Mouse (Mus musculus): Measurements from ENCODE around the gene Slitrk3.

GRCm38 (mm10) chr3:73065823-73066755, 8.5 kb upstream of the Slitrk3 start:
- TF ChIP-seq CTCF (IDR thresholded peaks at IDR 0.05; ENCODE audit: low read depth, low read length) (peak; percentile 38), GATA1 (IDR thresholded peaks at IDR 0.05; ENCODE audit: borderline replicate concordance, low read length) (no peak), TAL1 (conservative IDR thresholded peaks at IDR 0.05; ENCODE audit: low read depth, low read length) (no peak), POLR2AphosphoS5 (IDR thresholded peaks at IDR 0.05; ENCODE audit: insufficient replicate concordance, low read depth, low read length) (no peak)

Measured in G1E (cell line).